Mouse (Mus musculus): ENCODE data around the gene Cd3g. TPM values are rescaled to one million over a fixed set of nuclear protein-coding genes. Genes with fewer than 3 reads are reported as not detected.
A peak's percentile ranks its signal among the peaks of the same experiment; 100 is the strongest.
"Not testable (repeated sequence)": the region's sequence is repeated elsewhere in the genome, so short reads cannot be mapped to it uniquely, and the experiment has no call there.

The Cd3g gene
- polyA plus RNA-seq, 1 experiment from 2014 or later: not detected

DNA sequence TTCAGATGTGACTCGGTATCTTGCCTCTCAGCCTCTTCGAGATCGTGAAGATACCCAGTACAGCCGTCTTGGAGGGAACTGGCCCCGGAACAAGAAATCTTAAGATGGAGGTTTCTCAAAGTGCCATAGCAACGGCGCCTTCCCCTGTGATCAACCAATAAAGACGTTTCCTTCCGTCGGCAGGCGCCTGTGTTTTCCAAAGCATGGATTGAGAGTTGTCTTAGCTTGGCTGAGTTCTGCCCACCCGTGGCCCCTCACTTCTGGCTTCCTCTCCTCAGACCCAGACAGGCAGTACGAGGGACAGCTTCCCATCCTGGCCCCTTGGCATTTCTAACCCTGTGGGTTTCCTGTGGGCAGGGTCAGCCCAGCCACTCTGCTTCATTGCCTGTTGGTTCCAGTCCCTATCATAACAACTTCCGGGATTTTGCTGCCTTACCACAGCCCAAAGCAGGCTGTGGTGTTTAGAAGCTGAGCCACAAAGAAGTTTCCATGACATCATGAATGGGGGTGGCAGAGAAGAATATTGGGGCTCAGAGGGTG lies 6.1 kb upstream of the Cd3g start:
- in situ Hi-C loops (cut with MboI; ENCODE audit: low pct_unique_long_range_greater_than_20kb): no loop called here
- TF ChIP-seq CTCF (IDR thresholded peaks at IDR 0.05): no peak
- POLR2A ChIA-PET: no interaction called here
- CTCF ChIA-PET: no interaction called here
- H3K27me3 ChIP-seq: peaks cover 66% of the 10 kb centered on the region
- no peak for ATAC-seq
- no peak for DNase-seq (ENCODE audit: low read depth, low spot score)

DNA sequence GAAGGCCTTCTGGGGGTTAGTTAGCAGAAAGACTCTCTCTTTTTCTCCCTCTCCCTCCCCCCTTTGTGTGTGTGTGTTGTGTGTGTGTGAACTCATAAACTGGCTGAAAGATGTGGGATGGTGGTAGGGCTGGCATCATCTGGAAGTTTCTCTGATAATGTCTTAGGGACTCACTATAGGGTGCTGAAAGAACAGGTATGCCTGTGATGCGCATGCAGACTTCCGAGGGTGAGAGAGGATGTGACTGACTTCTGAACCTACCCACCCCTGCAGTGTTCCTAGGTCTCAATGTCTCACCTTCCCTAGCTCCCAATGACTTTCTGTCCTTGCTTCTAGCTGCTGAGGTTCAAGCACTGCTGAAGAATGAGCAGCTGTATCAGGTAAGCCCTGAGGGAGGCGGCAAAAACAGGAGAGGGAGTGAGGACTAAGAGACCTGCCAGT lies 5.5 kb upstream of the Cd3g start:
- peaks cover 69% of the 10 kb centered on the region for H3K27me3 ChIP-seq
- CTCF ChIA-PET: interaction anchor here (1.0 kb wide), 1 partner anchor 8 kb away, joined by 3 read pairs; no protein-coding TSS in a partner anchor
- no peak for TF ChIP-seq CTCF (IDR thresholded peaks at IDR 0.05)
- ATAC-seq (no peak), DNase-seq (ENCODE audit: low read depth, low spot score) (no peak)
- in situ Hi-C loops (cut with MboI; ENCODE audit: low pct_unique_long_range_greater_than_20kb): no loop called here
- POLR2A ChIA-PET: no interaction called here

DNA sequence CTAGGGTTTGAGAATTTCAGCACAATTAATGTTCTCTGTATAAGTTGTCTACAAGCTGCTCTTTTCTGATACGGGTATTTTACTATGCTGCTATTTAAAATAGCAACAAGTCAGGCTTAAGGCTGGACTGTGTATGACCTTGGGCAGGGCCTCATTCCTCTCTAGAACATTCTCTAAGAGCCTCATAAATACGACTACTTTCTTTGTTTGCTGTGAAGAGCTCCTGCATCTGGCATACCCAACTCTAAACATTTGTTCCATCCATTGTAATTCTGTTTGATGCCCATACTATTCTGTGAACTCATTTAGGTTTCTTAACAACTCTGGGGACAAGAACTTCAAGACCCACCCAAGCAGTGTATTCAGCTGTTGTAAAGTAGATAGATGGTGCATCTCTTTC lies 2.8 kb upstream of the Cd3g start:
- no peak for ATAC-seq
- CTCF ChIA-PET: no interaction called here
- no peak for TF ChIP-seq CTCF (IDR thresholded peaks at IDR 0.05)
- DNase-seq (ENCODE audit: low read depth, low spot score): no peak
- peaks cover 79% of the 10 kb centered on the region for H3K27me3 ChIP-seq
- in situ Hi-C loops (cut with MboI; ENCODE audit: low pct_unique_long_range_greater_than_20kb): no loop called here
- POLR2A ChIA-PET: no interaction called here

DNA sequence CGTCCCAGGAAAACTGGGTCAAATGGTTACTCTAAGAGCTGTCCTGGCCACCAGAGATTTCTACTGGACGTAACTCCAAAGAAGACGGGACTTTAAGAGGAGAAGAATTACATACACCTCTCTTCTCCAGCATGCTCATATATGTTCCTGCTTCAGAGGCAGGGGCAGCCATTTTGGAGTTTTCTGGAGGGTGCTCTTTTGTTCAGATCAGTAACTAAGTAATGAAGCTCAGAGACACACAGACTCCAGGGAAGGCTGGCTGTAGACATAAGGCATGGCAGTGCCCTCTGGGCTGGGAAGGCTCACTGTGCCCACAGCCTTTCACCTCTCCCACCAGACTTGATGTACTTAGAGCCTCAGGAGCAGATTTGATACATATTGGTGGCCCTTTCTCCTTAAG lies 2.3 kb upstream of the Cd3g start:
- peaks cover 80% of the 10 kb centered on the region for H3K27me3 ChIP-seq
- in situ Hi-C loops (cut with MboI; ENCODE audit: low pct_unique_long_range_greater_than_20kb): no loop called here
- POLR2A ChIA-PET: no interaction called here
- no peak for DNase-seq (ENCODE audit: low read depth, low spot score)
- ATAC-seq: no peak
- TF ChIP-seq CTCF (IDR thresholded peaks at IDR 0.05): no peak
- CTCF ChIA-PET: no interaction called here

DNA sequence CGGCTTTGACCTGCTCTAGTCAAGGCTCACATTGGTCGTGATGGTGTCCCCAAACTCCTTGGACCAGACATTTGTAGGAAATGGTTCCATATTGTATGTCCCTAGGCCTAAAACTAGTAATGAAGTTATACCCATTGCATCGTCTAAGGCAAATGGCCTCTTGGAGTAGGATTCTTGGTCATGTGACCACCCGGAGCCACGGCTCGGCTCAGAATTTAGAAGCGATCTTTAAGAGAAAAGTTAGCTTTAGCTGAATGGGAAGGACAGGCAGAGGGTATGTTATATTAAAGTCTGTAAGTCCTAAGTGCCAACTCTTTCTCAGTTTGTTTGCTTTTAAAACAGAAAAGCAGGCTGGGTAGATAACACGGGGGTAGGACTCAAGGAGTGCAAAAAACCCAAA lies 1.9 kb upstream of the Cd3g start:
- ChIA-PET CTCF (no interaction called here), POLR2A (no interaction called here)
- H3K27me3 ChIP-seq: peaks cover 82% of the 10 kb centered on the region
- TF ChIP-seq CTCF (IDR thresholded peaks at IDR 0.05): no peak
- in situ Hi-C loops (cut with MboI; ENCODE audit: low pct_unique_long_range_greater_than_20kb): no loop called here
- ATAC-seq: no peak
- no peak for DNase-seq (ENCODE audit: low read depth, low spot score)

DNA sequence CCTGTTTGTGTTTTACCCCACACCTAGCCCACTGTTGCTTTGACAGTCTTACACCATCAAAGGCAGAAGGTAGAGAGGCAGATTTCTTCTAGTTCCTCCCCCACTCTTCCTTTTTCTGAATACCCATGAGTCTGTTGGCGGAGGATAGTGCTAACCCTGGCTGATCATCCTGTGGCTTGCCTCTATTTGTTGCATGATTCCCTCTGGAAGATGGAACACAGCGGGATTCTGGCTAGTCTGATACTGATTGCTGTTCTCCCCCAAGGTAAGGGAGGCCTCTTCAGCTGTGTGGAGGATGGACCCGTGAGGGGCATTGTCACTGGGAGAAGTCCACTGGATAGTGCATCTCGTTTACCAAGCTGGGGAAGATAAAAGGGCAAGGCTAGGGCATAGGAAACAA lies 1.4 kb upstream of the Cd3g start, which contains the start of gene Cd3d:
Gene Cd3d, plus strand, starts transcription at position 111 of the 400 bp plus-strand sequence.
- no peak for TF ChIP-seq CTCF (IDR thresholded peaks at IDR 0.05)
- DNase-seq (ENCODE audit: low read depth, low spot score): no peak
- no peak for ATAC-seq
- ChIA-PET POLR2A (no interaction called here), CTCF (no interaction called here)
- in situ Hi-C loops (cut with MboI; ENCODE audit: low pct_unique_long_range_greater_than_20kb): no loop called here
- H3K27me3 ChIP-seq: peaks cover 80% of the 10 kb centered on the region

DNA sequence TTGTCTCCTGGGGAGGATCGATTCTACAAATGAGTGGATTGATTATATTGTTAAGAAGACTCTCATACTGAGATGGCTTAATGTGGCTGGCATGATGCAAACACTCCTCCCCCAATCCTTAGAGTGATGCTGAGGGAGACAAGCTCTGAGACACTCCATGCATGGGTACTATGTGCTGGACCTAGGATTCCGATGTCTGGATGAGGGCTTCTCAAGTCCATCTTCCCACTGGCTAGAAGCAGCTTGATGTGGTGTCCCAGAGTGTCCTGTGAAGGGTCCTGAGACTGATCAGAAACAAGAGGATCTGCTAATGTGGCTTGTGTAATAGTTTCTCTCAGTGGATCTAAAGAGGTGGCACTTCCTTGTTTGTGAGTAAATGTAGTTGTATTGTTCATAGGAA lies 873 bp upstream of the Cd3g start:
- ChIA-PET CTCF (no interaction called here), POLR2A (no interaction called here)
- in situ Hi-C loops (cut with MboI; ENCODE audit: low pct_unique_long_range_greater_than_20kb): no loop called here
- no peak for DNase-seq (ENCODE audit: low read depth, low spot score)
- no peak for ATAC-seq
- H3K27me3 ChIP-seq: peaks cover 86% of the 10 kb centered on the region
- no peak for TF ChIP-seq CTCF (IDR thresholded peaks at IDR 0.05)

DNA sequence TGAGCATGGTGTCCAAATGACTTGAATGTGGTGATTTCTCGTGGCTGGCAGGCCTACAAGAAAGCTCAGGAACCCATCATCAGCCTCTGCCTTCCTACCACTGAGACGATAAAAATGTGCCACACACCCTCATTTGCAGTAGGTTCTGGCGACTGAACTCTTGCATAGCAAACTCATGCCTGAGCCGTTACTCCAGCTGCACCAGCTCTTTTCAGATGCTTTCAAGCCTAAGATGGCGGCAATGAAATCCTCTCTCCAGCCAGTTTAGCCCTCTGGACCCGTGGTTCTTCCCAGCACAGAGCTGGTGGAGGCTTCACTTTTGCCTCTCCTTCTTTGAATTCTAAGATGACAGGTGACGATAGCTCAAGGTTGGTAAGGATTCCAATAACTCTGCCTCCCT lies 425 bp downstream of the Cd3g start:
- CTCF ChIA-PET: interaction anchor here (1.3 kb wide), 1 partner anchor 13 kb away, joined by 4 read pairs; no protein-coding TSS in a partner anchor
- POLR2A ChIA-PET: no interaction called here
- TF ChIP-seq CTCF (IDR thresholded peaks at IDR 0.05): no peak
- in situ Hi-C loops (cut with MboI; ENCODE audit: low pct_unique_long_range_greater_than_20kb): loop anchor here (10.0 kb wide), 1 partner anchor 315 kb away; no protein-coding TSS in a partner anchor
- no peak for DNase-seq (ENCODE audit: low read depth, low spot score)
- H3K27me3 ChIP-seq: peaks cover 85% of the 10 kb centered on the region
- no peak for ATAC-seq

DNA sequence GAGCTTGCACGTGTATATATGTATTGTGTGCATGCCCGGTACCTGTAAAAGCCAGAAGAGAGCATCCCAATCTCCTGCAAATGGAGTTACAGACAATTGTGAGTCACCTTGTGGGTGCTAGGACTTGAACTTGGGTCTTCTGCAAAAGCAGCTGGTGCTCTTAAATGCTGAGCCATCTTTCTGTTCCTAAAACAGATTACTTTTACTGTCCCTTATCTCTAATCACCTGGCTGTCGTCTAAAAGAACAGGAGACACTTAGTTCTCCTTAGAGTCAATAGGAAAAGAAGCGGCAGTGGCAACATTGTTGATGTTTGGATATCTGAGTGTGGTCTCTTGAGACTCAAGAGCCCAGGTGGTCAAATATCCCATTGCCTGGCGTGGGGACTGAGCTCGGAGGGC lies 2.4 kb downstream of the Cd3g start:
- no peak for TF ChIP-seq CTCF (IDR thresholded peaks at IDR 0.05)
- ATAC-seq: no peak
- POLR2A ChIA-PET: no interaction called here
- peaks cover 87% of the 10 kb centered on the region for H3K27me3 ChIP-seq
- in situ Hi-C loops (cut with MboI; ENCODE audit: low pct_unique_long_range_greater_than_20kb): loop anchor here (10.0 kb wide), 1 partner anchor 313 kb away; no protein-coding TSS in a partner anchor
- CTCF ChIA-PET: interaction anchor here (1.8 kb wide), 1 partner anchor 11 kb away, joined by 10 read pairs; no protein-coding TSS in a partner anchor
- DNase-seq (ENCODE audit: low read depth, low spot score): no peak

DNA sequence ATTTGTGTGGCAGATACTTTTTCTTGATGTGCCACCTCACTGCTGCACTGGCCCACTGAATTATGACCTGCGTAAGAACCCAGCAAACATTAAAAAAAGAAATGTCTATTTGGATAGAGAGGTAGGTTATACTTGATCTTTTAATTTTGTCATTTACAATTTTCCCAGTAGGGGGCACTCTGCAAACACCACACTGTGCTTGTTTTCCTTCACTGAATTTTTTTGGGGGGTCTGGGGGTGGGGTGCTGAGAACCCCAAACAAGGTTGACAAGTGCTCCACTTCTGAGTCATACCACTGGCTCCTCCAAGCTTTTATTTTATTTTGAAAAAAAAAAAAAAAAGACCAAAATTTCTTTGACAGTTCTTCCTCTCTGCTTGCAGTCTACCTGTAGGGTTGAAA lies 10.8 kb downstream of the Cd3g start:
- ChIA-PET CTCF (no interaction called here), POLR2A (no interaction called here)
- ATAC-seq (no peak), DNase-seq (ENCODE audit: low read depth, low spot score) (no peak)
- peaks cover 35% of the 10 kb centered on the region for H3K27me3 ChIP-seq
- in situ Hi-C loops (cut with MboI; ENCODE audit: low pct_unique_long_range_greater_than_20kb): no loop called here
- peak; percentile 33 for TF ChIP-seq CTCF (IDR thresholded peaks at IDR 0.05)

DNA sequence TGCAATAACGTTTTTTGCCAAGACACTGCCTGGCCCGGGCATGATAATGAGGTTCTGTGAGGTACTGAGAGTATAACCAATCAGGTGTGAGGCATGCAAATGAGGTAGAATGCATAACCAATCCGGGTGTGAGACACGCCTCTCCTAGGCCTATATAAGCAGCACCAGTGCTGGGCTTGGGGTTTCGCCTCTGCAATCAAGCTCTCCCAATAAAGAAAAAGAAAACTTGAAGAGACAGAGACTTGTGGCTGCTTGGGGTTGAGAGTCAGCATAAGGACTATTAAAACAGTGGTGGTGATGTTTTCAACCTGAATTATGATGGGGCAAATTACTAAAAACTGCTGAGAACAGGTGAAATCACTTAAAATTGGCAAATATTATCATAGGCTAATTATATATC lies 12.5 kb downstream of the Cd3g start:
- ATAC-seq; CTCF ChIA-PET; DNase-seq (ENCODE audit: low read depth, low spot score); in situ Hi-C loops (cut with MboI; ENCODE audit: low pct_unique_long_range_greater_than_20kb); POLR2A ChIA-PET: not testable (repeated sequence)
- peaks cover 20% of the 10 kb centered on the region for H3K27me3 ChIP-seq

DNA sequence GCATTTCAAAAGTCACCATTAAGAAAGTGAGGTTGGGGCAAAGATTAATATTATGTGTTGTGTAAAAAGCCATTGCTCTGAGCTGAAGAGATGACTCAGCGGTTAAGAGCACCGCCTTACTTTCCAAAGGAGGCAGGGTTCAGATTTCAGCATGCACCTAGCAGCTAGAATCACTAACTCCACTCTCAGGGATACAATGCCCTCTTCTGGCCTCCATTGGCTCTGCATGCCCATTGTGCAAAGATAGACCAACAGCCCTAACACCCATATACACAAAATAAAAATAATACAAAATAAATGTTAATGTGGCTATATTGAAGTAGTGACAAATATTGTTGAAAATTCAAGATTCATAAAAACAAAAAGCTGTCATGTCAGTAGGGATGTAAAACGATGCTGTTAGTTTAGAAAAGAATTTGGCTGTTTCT lies 13.4 kb downstream of the Cd3g start:
- in situ Hi-C loops (cut with MboI; ENCODE audit: low pct_unique_long_range_greater_than_20kb): no loop called here
- peak; percentile 93 for TF ChIP-seq CTCF (IDR thresholded peaks at IDR 0.05)
- peaks cover 17% of the 10 kb centered on the region for H3K27me3 ChIP-seq
- ATAC-seq (peak; percentile 79), DNase-seq (ENCODE audit: low read depth, low spot score) (peak; percentile 43)
- POLR2A ChIA-PET: no interaction called here
- CTCF ChIA-PET: interaction anchor here (1.1 to 2.1 kb wide), 6 partner anchors 9 to 126 kb away, joined by 3 to 10 read pairs (median 4); partner anchors contain the start of gene Cd3g
